Mouse (Mus musculus) neural tube, embryonic 12.5 days (tissue): ENCODE results near the gene Lhx4. TPM values are rescaled to one million over a fixed set of nuclear protein-coding genes. Genes with fewer than 3 reads are reported as not detected.

Source experiments
- ATAC-seq: fragments of 200-750 bp; cut with Nextera tagmentation; 2 replicates; pipeline ENCODE4 v1.8.0; 2017; ENCODE audit warnings: low read depth, mild to moderate bottlenecking, moderate TSS enrichment, moderate library complexity; ENCODE audit not compliant: low FRiP score
- H3K27ac ChIP-seq: fragments of 300-500 bp; sonication (generic); 2 replicates; pipeline ENCODE4 v1.5.1; 2016
- H3K27me3 ChIP-seq: fragments of 300-500 bp; sonication (generic); replicated peaks from 2 replicates; pipeline ENCODE4 v1.6.1; 2016; ENCODE audit warnings: mild to moderate bottlenecking
- H3K36me3 ChIP-seq: fragments of 300-500 bp; sonication (generic); 2 replicates; pipeline ENCODE4 v1.6.1; 2016; ENCODE audit warnings: mild to moderate bottlenecking
- H3K4me1 ChIP-seq: fragments of 300-500 bp; sonication (generic); 2 replicates; pipeline ENCODE4 v1.6.1; 2016
- H3K4me2 ChIP-seq: fragments of 300-500 bp; sonication (generic); replicated peaks from 2 replicates; pipeline ENCODE4 v1.6.1; 2016; ENCODE audit warnings: mild to moderate bottlenecking
- H3K4me3 ChIP-seq: fragments of 300-500 bp; sonication (generic); 2 replicates; pipeline ENCODE4 v1.5.1; 2016
- H3K9ac ChIP-seq: fragments of 300-500 bp; sonication (generic); 2 replicates; pipeline ENCODE4 v1.6.1; 2016; ENCODE audit warnings: mild to moderate bottlenecking
- H3K9me3 ChIP-seq: fragments of 300-500 bp; sonication (generic); 2 replicates; pipeline ENCODE4 v1.6.1; 2016; ENCODE audit warnings: mild to moderate bottlenecking
- WGBS: fragments of 180-500 bp; shearing (Covaris S2); methylation state at CpG from one replicate; pipeline ENCODE4 v1.1.7; 2016; 5-methylcytosine and 5-hydroxymethylcytosine counted together
- polyA plus RNA-seq: library from polyadenylated mRNA; unstranded; fragments of >200 nt; fragmentation: Nextera tagmentation; extraction: Ambion mirVana; gene quantifications from 2 replicates; pipeline ENCODE4 v1.2.1, GENCODE M21; 2016

Lhx4 gene
- polyA plus RNA-seq, 1 experiment from 2014 or later, result 12.3 TPM

GRCm38 (mm10) chr1:155689558-155689957 lies 61.9 kb downstream of the Lhx4 start:
- 84% methylated on average over 5 of the region's 5 CpGs for WGBS
- Histone ChIP-seq H3K4me2 (no peak overlapping the region), H3K27ac (no peak overlapping the region), H3K27me3 (no peaks in the 10 kb centered on the region), H3K36me3 (no peaks in the 10 kb centered on the region), H3K9ac (no peak overlapping the region), H3K4me3 (no peak overlapping the region), H3K4me1 (0 out of 2 replicates have a peak, but pooled peaks cover 11% of the 10 kb centered on the region), H3K9me3 (no peaks in the 10 kb centered on the region)
- ATAC-seq, result no peak

GRCm38 (mm10) chr1:155689141-155689540 lies 62.3 kb downstream of the Lhx4 start:
- no peak overlapping the region for H3K27ac ChIP-seq
- 0 out of 2 replicates have a peak, but pooled peaks cover 11% of the 10 kb centered on the region for H3K4me1 ChIP-seq
- no peak for ATAC-seq
- no peaks in the 10 kb centered on the region for H3K27me3 ChIP-seq
- H3K9me3 ChIP-seq, result no peaks in the 10 kb centered on the region
- no peak overlapping the region for H3K4me3 ChIP-seq
- H3K4me2 ChIP-seq, result no peak overlapping the region
- H3K36me3 ChIP-seq, result no peaks in the 10 kb centered on the region
- H3K9ac ChIP-seq, result no peak overlapping the region
- 83% methylated on average over 4 of the region's 4 CpGs for WGBS

- Histone ChIP-seq H3K27me3 (no peaks in the 10 kb centered on the region), H3K9ac (no peak overlapping the region), H3K4me3 (no peak overlapping the region), H3K27ac (0 out of 2 replicates have a peak overlapping the region, but pooled peaks have one; percentile 7), H3K9me3 (no peaks in the 10 kb centered on the region), H3K36me3 (no peaks in the 10 kb centered on the region), H3K4me1 (peaks cover 3% of the 10 kb centered on the region; the same call in 1 of the 2 replicates), H3K4me2 (no peak overlapping the region)
- no peak for ATAC-seq
- 83% methylated on average over 15 of the region's 15 CpGs for WGBS
Observed at GRCm38 (mm10) chr1:155686816-155687215, 64.7 kb downstream of the Lhx4 start.

GRCm38 (mm10) chr1:155681116-155681799 lies 70.2 kb downstream of the Lhx4 start:
- peak overlapping the region; percentile 7; the same call in 1 of the 2 replicates for H3K4me2 ChIP-seq
- WGBS, result 55% methylated on average over 10 of the region's 10 CpGs

GRCm38 (mm10) chr1:155675570-155675969 lies 75.9 kb downstream of the Lhx4 start:
- 95% methylated on average over 6 of the region's 6 CpGs for WGBS
- H3K9me3 ChIP-seq, result no peaks in the 10 kb centered on the region
- no peak overlapping the region for H3K27ac ChIP-seq
- ATAC-seq, result no peak
- H3K4me2 ChIP-seq, result no peak overlapping the region
- H3K27me3 ChIP-seq, result no peaks in the 10 kb centered on the region
- H3K4me1 ChIP-seq, result no peaks in the 10 kb centered on the region
- no peak overlapping the region for H3K4me3 ChIP-seq
- H3K36me3 ChIP-seq, result no peaks in the 10 kb centered on the region
- no peak overlapping the region for H3K9ac ChIP-seq

More at GRCm38 (mm10) chr1:155681116-155681799, 70.2 kb downstream of the Lhx4 start:
- Histone ChIP-seq H3K27ac (peak overlapping the region; percentile 12; the same call in 1 of the 2 replicates), H3K4me1 (no peaks in the 10 kb centered on the region; the same call in none of the 2 replicates), H3K4me3 (no peak overlapping the region), H3K27me3 (no peaks in the 10 kb centered on the region), H3K9me3 (no peaks in the 10 kb centered on the region), H3K9ac (no peak overlapping the region), H3K36me3 (no peaks in the 10 kb centered on the region)
- ATAC-seq, result peak; percentile 90

- no peaks in the 10 kb centered on the region for H3K4me1 ChIP-seq
- WGBS, result 80% methylated on average over 5 of the region's 5 CpGs
- no peak overlapping the region for H3K27ac ChIP-seq
- H3K27me3 ChIP-seq, result no peaks in the 10 kb centered on the region
- no peak overlapping the region for H3K4me2 ChIP-seq
- H3K36me3 ChIP-seq, result no peaks in the 10 kb centered on the region
- H3K9me3 ChIP-seq, result no peaks in the 10 kb centered on the region
- ATAC-seq, result no peak
- no peak overlapping the region for H3K9ac ChIP-seq
- H3K4me3 ChIP-seq, result no peak overlapping the region
Observed at GRCm38 (mm10) chr1:155663994-155664393, 87.5 kb downstream of the Lhx4 start.

GRCm38 (mm10) chr1:155656321-155656720 lies 95.2 kb downstream of the Lhx4 start:
- no peak overlapping the region for H3K9ac ChIP-seq
- WGBS, result 88% methylated on average over 5 of the region's 5 CpGs
- no peak overlapping the region for H3K27ac ChIP-seq
- H3K36me3 ChIP-seq, result no peaks in the 10 kb centered on the region
- H3K4me2 ChIP-seq, result no peak overlapping the region
- ATAC-seq, result no peak
- no peak overlapping the region for H3K4me3 ChIP-seq
- peaks cover 3% of the 10 kb centered on the region; the same call in 1 of the 2 replicates for H3K4me1 ChIP-seq
- H3K9me3 ChIP-seq, result no peaks in the 10 kb centered on the region
- H3K27me3 ChIP-seq, result no peaks in the 10 kb centered on the region

GRCm38 (mm10) chr1:155654961-155655360 lies 96.5 kb downstream of the Lhx4 start:
- 21% methylated on average over 3 of the region's 3 CpGs for WGBS
- Histone ChIP-seq H3K9ac (no peak overlapping the region), H3K4me2 (no peak overlapping the region), H3K9me3 (no peaks in the 10 kb centered on the region), H3K4me3 (no peak overlapping the region), H3K4me1 (peaks cover 3% of the 10 kb centered on the region; the same call in 1 of the 2 replicates), H3K36me3 (no peaks in the 10 kb centered on the region), H3K27ac (no peak overlapping the region), H3K27me3 (no peaks in the 10 kb centered on the region)
- ATAC-seq, result no peak

- Histone ChIP-seq H3K9me3 (no peaks in the 10 kb centered on the region), H3K9ac (no peak overlapping the region), H3K36me3 (no peaks in the 10 kb centered on the region), H3K4me3 (no peak overlapping the region), H3K27me3 (no peaks in the 10 kb centered on the region), H3K4me1 (peaks cover 3% of the 10 kb centered on the region; the same call in 1 of the 2 replicates), H3K4me2 (no peak overlapping the region), H3K27ac (no peak overlapping the region)
- no peak for ATAC-seq
- 87% methylated on average over 9 of the region's 9 CpGs for WGBS
Observed at GRCm38 (mm10) chr1:155650121-155650846, 101.2 kb downstream of the Lhx4 start.

Other genes starting within 250 kb of the Lhx4 start
- 97.7 and 102 TPM in 2 replicates for gene Acbd6, start 193.6 kb downstream of the Lhx4 start, polyA plus RNA-seq
- gene Qsox1, start 61.2 kb upstream of the Lhx4 start, polyA plus RNA-seq, result 23.1 and 23.5 TPM in 2 replicates
- 10.2 and 10.5 TPM in 2 replicates for gene Cep350, start 221.6 kb upstream of the Lhx4 start, polyA plus RNA-seq